Mouse (Mus musculus) lung, postnatal 0 days (tissue): ENCODE measurements around the gene Fam189a1.

ENCODE experiments used
- CTCF ChIP-seq: IDR thresholded peaks from 2 replicates; pipeline ENCODE4 v1.5.1; 2016; ENCODE audit warnings: antibody characterized with exemption, mild to moderate bottlenecking
- EP300 ChIP-seq: IDR thresholded peaks from 2 replicates; pipeline ENCODE4 v1.6.1; 2016; ENCODE audit warnings: antibody characterized with exemption, mild to moderate bottlenecking, control low read depth

DNA sequence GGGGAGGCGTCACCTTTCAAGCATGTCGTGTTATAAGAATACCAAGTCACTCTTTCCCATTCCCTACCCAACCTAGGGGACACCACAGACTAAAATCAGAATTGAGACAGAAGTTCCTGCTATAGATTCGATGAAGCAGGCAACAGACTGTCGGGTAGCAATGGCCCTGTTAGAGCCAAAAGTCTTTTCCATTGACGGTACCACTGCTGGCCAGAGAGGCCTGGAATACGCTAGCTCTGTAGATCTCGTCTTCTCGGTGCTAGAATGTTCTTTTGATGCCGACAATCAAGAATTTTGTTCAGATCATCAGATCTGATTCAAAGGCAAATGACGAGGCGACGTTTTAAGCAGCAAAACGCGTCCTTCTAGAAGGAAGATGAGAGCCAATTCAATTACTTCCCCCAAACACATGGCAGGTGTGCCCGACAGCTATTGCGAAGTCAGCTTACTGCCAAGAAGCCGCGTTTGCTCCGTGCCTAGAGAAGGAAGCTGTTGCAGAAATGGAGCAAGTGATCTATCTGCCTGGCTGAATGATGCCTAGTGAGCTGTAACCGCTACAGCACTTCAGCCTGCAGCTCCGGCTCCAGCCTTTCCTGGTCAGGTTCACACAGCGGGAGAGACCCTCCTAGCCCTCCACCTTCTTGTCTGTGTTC lies 171.8 kb downstream of the Fam189a1 start:
- no peak for TF ChIP-seq CTCF
- TF ChIP-seq EP300 = no peak
